ENCODE assay signal across 9 mouse cellular contexts in the genomic region with DNA sequence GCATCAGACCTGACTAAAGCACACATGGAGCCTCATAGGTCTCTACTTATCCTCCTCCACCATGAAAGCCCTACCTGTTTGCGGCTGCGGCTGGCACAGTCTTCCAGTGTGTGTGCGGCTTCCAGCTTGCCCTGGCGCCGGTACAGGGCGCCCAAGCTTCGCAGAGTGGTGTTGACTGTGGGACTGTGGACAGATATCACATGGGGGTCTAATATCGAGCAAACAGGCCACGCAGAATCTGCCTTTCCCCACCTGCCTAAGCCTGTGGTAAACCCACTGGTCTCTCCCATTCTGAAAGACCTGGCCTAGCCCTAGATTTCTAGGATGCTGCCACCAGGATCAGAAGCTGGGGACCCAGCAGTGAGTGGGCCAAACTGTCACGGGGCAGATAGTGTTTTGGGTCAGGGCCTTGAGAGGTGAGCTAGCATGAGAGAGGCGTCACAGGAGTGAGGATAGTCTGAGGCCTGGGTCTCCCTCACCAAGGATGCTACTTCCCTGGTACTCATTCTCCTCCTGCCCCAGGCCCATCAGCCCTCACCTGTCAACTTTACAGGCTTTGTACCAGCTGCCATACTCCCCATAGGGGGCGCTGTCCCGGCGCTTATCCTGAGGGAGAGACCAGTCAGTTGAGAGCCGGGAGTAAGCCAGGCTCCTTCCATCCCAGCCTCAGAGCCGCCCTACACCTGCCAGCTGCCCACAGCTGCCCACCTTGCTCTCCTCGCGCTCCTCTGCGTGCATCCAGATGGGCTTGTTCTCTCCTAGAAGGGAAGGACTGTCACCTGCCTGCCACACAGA. TPM values are rescaled to one million over a fixed set of nuclear protein-coding genes. Genes with fewer than 3 reads are reported as not detected.
DNase-seq lines count a peak whose midpoint lies in the region; ATAC-seq and TF ChIP-seq lines count a peak whose summit lies in the region.
"Had no signal": no experiment of that assay in that cellular context is flagged by ENCODE, and none has a peak within 500 bp of the region (broad histone marks: within the 10 kb centered on the region; RNA-seq: fewer than 3 reads in every experiment).

No protein-coding gene starts in this region.

- no peak for TF ChIP-seq POLR2A in heart, adult 2 months (IDR thresholded peaks at IDR 0.05; ENCODE audit: insufficient read depth, low read depth, low read length)
- TF ChIP-seq POLR2A in bone marrow macrophage, adult 2 months (IDR thresholded peaks at IDR 0.05; ENCODE audit: borderline replicate concordance, low read depth, low read length), result no peak

- H3K4me1 ChIP-seq in heart, adult 2 months (ENCODE audit: control insufficient read depth, insufficient read depth, low read length), result peaks cover 6% of the 10 kb centered on the region
- H3K4me1 ChIP-seq in midbrain, postnatal 0 days (ENCODE audit: insufficient read depth, low read length), result no peaks in the 10 kb centered on the region
- H3K4me1 ChIP-seq in midbrain, embryonic 16.5 days (ENCODE audit: control insufficient read depth, insufficient read depth, low read length), result peaks cover 12% of the 10 kb centered on the region
- peaks cover 12% of the 10 kb centered on the region; the same call in 1 of the 2 replicates for H3K4me1 ChIP-seq in bone marrow macrophage, adult 2 months (ENCODE audit: control insufficient read depth, insufficient read depth, low read length)

- ATAC-seq in midbrain, postnatal 0 days (ENCODE audit: low FRiP score), result no peak
- no peak for ATAC-seq in midbrain, embryonic 16.5 days

- H3K9me3 ChIP-seq in midbrain, postnatal 0 days (ENCODE audit: low read length), result no peaks in the 10 kb centered on the region
- H3K9me3 ChIP-seq in midbrain, embryonic 16.5 days (replicated peaks; ENCODE audit: control insufficient read depth, low read length, poor library complexity, severe bottlenecking), result no peaks in the 10 kb centered on the region

- no peak overlapping the region for H3K4me2 ChIP-seq in midbrain, postnatal 0 days (ENCODE audit: low read depth, low read length, poor library complexity, severe bottlenecking)
- H3K4me2 ChIP-seq in midbrain, embryonic 16.5 days (ENCODE audit: low read length), result no peak overlapping the region

- no peak overlapping the region for H3K27ac ChIP-seq in heart, adult 2 months
- H3K27ac ChIP-seq in midbrain, postnatal 0 days (ENCODE audit: low read depth, low read length), result no peak overlapping the region
- H3K27ac ChIP-seq in midbrain, embryonic 16.5 days (ENCODE audit: low read length), result no peak overlapping the region
- H3K27ac ChIP-seq in bone marrow macrophage, adult 2 months (ENCODE audit: insufficient read depth, low read depth, low read length), result no peak overlapping the region

- no peaks in the 10 kb centered on the region for H3K27me3 ChIP-seq in heart, adult 2 months (ENCODE audit: control insufficient read depth, insufficient read depth, low read length)
- no peaks in the 10 kb centered on the region for H3K27me3 ChIP-seq in midbrain, postnatal 0 days (ENCODE audit: insufficient read depth, low read length)
- no peaks in the 10 kb centered on the region for H3K27me3 ChIP-seq in midbrain, embryonic 16.5 days (ENCODE audit: control insufficient read depth, insufficient read depth, low read depth, low read length)

- WGBS in heart, adult 2 months, result 81% methylated on average over 19 of the region's 19 CpGs
- WGBS in midbrain, postnatal 0 days, result 75% methylated on average over 19 of the region's 19 CpGs
- 74% methylated on average over 19 of the region's 19 CpGs for WGBS in midbrain, embryonic 16.5 days

- no peak for DNase-seq in heart, adult 2 months
- no peak for DNase-seq in heart, adult 9 months (ENCODE audit: low spot score in 2 of 2)
- no peak for DNase-seq in midbrain, postnatal 0 days (ENCODE audit: low spot score)
- peak; percentile 52 for DNase-seq in naive thymus-derived CD4-positive, alpha-beta T cell, adult 2 months (ENCODE audit: low read depth)
- DNase-seq in frontal cortex, postnatal 36 days (ENCODE audit: low spot score in 2 of 2), result no peak
- no peak for DNase-seq in layer of hippocampus, postnatal 36 days
- DNase-seq: spleen, adult 18-20 months had no signal

- no peak overlapping the region for H3K4me3 ChIP-seq in heart, adult 2 months
- no peak overlapping the region for H3K4me3 ChIP-seq in midbrain, postnatal 0 days (ENCODE audit: low read depth, low read length)
- H3K4me3 ChIP-seq in midbrain, embryonic 16.5 days (ENCODE audit: low read depth, low read length), result no peak overlapping the region
- H3K4me3 ChIP-seq in bone marrow macrophage, adult 2 months (ENCODE audit: insufficient read depth, low read length), result no peak overlapping the region

- peak; percentile 52 for TF ChIP-seq CTCF in heart, adult 2 months (IDR thresholded peaks at IDR 0.05)
- TF ChIP-seq CTCF in midbrain, postnatal 0 days (IDR thresholded peaks at IDR 0.05), result peak; percentile 58
- TF ChIP-seq CTCF in bone marrow macrophage, adult 2 months (IDR thresholded peaks at IDR 0.05; ENCODE audit: low read depth, low read length), result peak; percentile 48

- TF ChIP-seq EP300 in heart, adult 2 months (IDR thresholded peaks at IDR 0.05; ENCODE audit: insufficient read depth, low read depth, low read length), result no peak

- no peaks in the 10 kb centered on the region for H3K36me3 ChIP-seq in heart, adult 2 months (ENCODE audit: control insufficient read depth, insufficient read depth, low read length)
- H3K36me3 ChIP-seq in midbrain, postnatal 0 days (ENCODE audit: insufficient read depth, low read length), result peaks cover 59% of the 10 kb centered on the region
- peaks cover 29% of the 10 kb centered on the region for H3K36me3 ChIP-seq in midbrain, embryonic 16.5 days (ENCODE audit: control insufficient read depth, insufficient read depth, low read length)

- intact Hi-C loops in heart, adult 2 months (cut with DNase I), result no loop called here

- H3K9ac ChIP-seq in heart, adult 2 months (ENCODE audit: low read depth, low read length), result no peak overlapping the region
- no peak overlapping the region for H3K9ac ChIP-seq in midbrain, postnatal 0 days (replicated peaks; ENCODE audit: low read length, poor library complexity, severe bottlenecking)
- H3K9ac ChIP-seq in midbrain, embryonic 16.5 days (ENCODE audit: low read depth, low read length), result no peak overlapping the region

- H3K79me2 ChIP-seq in heart, adult 2 months (replicated peaks; ENCODE audit: control insufficient read depth, insufficient read depth, low read length), result no peaks in the 10 kb centered on the region

RNA-seq across cellular contexts. Expression of a gene that starts 3.0 kb away (rescaled TPM):
- total RNA-seq in heart, adult 2 months (2021), result 100 to 1,000 TPM; 173 to 195 TPM
- polyA plus RNA-seq in heart, adult 2 months (2012; rRNA removed), result 221 and 231 TPM in 2 replicates
- 192 and 242 TPM in 2 replicates for total RNA-seq in midbrain, postnatal 0 days (2014; rRNA removed)
- polyA plus RNA-seq in midbrain, postnatal 0 days (2015; fragmentation: Nextera tagmentation; extraction: Ambion mirVana), result 204 and 227 TPM in 2 replicates
- 201 and 206 TPM in 2 replicates for polyA plus RNA-seq in midbrain, embryonic 16.5 days (2015; fragmentation: Nextera tagmentation; extraction: Ambion mirVana)
- polyA plus RNA-seq in bone marrow macrophage, adult 2 months (2012; ENCODE audit: insufficient read depth, insufficient read length, missing spikeins), result 120 and 142 TPM in 2 replicates
- total RNA-seq in layer of hippocampus, postnatal 36 days (2021), result 100 to 1,000 TPM; 162 to 163 TPM

RNA-seq across cellular contexts. Expression of a gene that starts 8.5 kb away (rescaled TPM):
- 10 to 100 TPM; 49.0 to 50.6 TPM for total RNA-seq in heart, adult 2 months (2021)
- 56.7 and 57.4 TPM in 2 replicates for polyA plus RNA-seq in heart, adult 2 months (2012; rRNA removed)
- 187 and 201 TPM in 2 replicates for total RNA-seq in midbrain, postnatal 0 days (2014; rRNA removed)
- 65.7 and 67.9 TPM in 2 replicates for polyA plus RNA-seq in midbrain, postnatal 0 days (2015; fragmentation: Nextera tagmentation; extraction: Ambion mirVana)
- 71.4 and 76.5 TPM in 2 replicates for polyA plus RNA-seq in midbrain, embryonic 16.5 days (2015; fragmentation: Nextera tagmentation; extraction: Ambion mirVana)
- 13.8 and 14.8 TPM in 2 replicates for polyA plus RNA-seq in bone marrow macrophage, adult 2 months (2012; ENCODE audit: insufficient read depth, insufficient read length, missing spikeins)
- 100 to 1,000 TPM; 224 to 226 TPM for total RNA-seq in layer of hippocampus, postnatal 36 days (2021)

RNA-seq across cellular contexts. Expression of a gene that starts 11.5 kb away (rescaled TPM):
- total RNA-seq in heart, adult 2 months (2021), result not detected
- 0.53 and 0.70 TPM in 2 replicates for polyA plus RNA-seq in heart, adult 2 months (2012; rRNA removed)
- 677 and 753 TPM in 2 replicates for total RNA-seq in midbrain, postnatal 0 days (2014; rRNA removed)
- polyA plus RNA-seq in midbrain, postnatal 0 days (2015; fragmentation: Nextera tagmentation; extraction: Ambion mirVana), result 547 and 553 TPM in 2 replicates
- polyA plus RNA-seq in midbrain, embryonic 16.5 days (2015; fragmentation: Nextera tagmentation; extraction: Ambion mirVana), result 430 and 432 TPM in 2 replicates
- not detected in 2 replicates for polyA plus RNA-seq in bone marrow macrophage, adult 2 months (2012; ENCODE audit: insufficient read depth, insufficient read length, missing spikeins)
- 100 to 1,000 TPM; 673 to 729 TPM for total RNA-seq in layer of hippocampus, postnatal 36 days (2021)

RNA-seq across cellular contexts. Expression of a gene that starts 21.5 kb away (rescaled TPM):
- 100 to 1,000 TPM in 1 of 2 experiments, 10 to 100 TPM in 1; 90.8 to 108 TPM for total RNA-seq in heart, adult 2 months (2021)
- 242 and 247 TPM in 2 replicates for polyA plus RNA-seq in heart, adult 2 months (2012; rRNA removed)
- 40.4 and 53.9 TPM in 2 replicates for total RNA-seq in midbrain, postnatal 0 days (2014; rRNA removed)
- polyA plus RNA-seq in midbrain, postnatal 0 days (2015; fragmentation: Nextera tagmentation; extraction: Ambion mirVana), result 38.8 and 49.9 TPM in 2 replicates
- 39.8 and 46.6 TPM in 2 replicates for polyA plus RNA-seq in midbrain, embryonic 16.5 days (2015; fragmentation: Nextera tagmentation; extraction: Ambion mirVana)
- 33.2 and 34.1 TPM in 2 replicates for polyA plus RNA-seq in bone marrow macrophage, adult 2 months (2012; ENCODE audit: insufficient read depth, insufficient read length, missing spikeins)
- total RNA-seq in layer of hippocampus, postnatal 36 days (2021), result 10 to 100 TPM; 21.1 to 21.5 TPM

RNA-seq across cellular contexts. Expression of a gene that starts 24.5 kb away (rescaled TPM):
- 1 to 10 TPM; 2.6 to 2.8 TPM for total RNA-seq in heart, adult 2 months (2021)
- polyA plus RNA-seq in heart, adult 2 months (2012; rRNA removed), result 1.9 and 3.3 TPM in 2 replicates
- 54.0 and 64.0 TPM in 2 replicates for total RNA-seq in midbrain, postnatal 0 days (2014; rRNA removed)
- polyA plus RNA-seq in midbrain, postnatal 0 days (2015; fragmentation: Nextera tagmentation; extraction: Ambion mirVana), result 64.2 and 72.0 TPM in 2 replicates
- 22.7 and 31.9 TPM in 2 replicates for polyA plus RNA-seq in midbrain, embryonic 16.5 days (2015; fragmentation: Nextera tagmentation; extraction: Ambion mirVana)
- polyA plus RNA-seq in bone marrow macrophage, adult 2 months (2012; ENCODE audit: insufficient read depth, insufficient read length, missing spikeins), result not detected in 2 replicates
- 100 to 1,000 TPM; 116 to 117 TPM for total RNA-seq in layer of hippocampus, postnatal 36 days (2021)

Comparison
In these comparisons a context has a peak if more than half of its experiments do, and no peak if none do; other contexts are left out.
1. RNA of a gene that starts 11.5 kb away (polyA plus RNA-seq): 547 to 553 TPM in midbrain, postnatal 0 days and 430 to 432 TPM in midbrain, embryonic 16.5 days; 0.53 to 0.70 TPM in heart, adult 2 months and not detected in bone marrow macrophage, adult 2 months; every median in the first group is over 100 times any median in the second.
2. Peak in every context shown above with its lines, with median percentiles within 50 percentile points of each other: CTCF ChIP-seq.